Mouse (Mus musculus) small intestine, adult 2 months (tissue): ENCODE results near the gene Nkpd1. TPM values are rescaled to one million over a fixed set of nuclear protein-coding genes. Genes with fewer than 3 reads are reported as not detected.

Experiments used
- H3K27ac ChIP-seq: fragments of 200-500 bp; 2 replicates; pipeline ENCODE4 v1.5.1; 2012; ENCODE audit warnings: low read depth, low read length, control low read depth, inconsistent platforms; ENCODE audit not compliant: insufficient read depth
- H3K27me3 ChIP-seq: fragments of 200-500 bp; 2 replicates; pipeline ENCODE4 v1.6.1; 2012; ENCODE audit warnings: mild to moderate bottlenecking, moderate library complexity, low read length, inconsistent platforms; ENCODE audit not compliant: control insufficient read depth, insufficient read depth
- H3K36me3 ChIP-seq: fragments of 200-500 bp; 2 replicates; pipeline ENCODE4 v1.6.1; 2012; ENCODE audit warnings: mild to moderate bottlenecking, low read length, control low read depth, inconsistent platforms; ENCODE audit not compliant: control insufficient read depth, insufficient read depth
- H3K4me1 ChIP-seq: fragments of 200-500 bp; 2 replicates; pipeline ENCODE4 v1.6.1; 2012; ENCODE audit warnings: low read length, inconsistent platforms, mixed read lengths; ENCODE audit not compliant: control insufficient read depth, insufficient read depth, insufficient read length
- H3K4me3 ChIP-seq: fragments of 200-500 bp; 2 replicates; pipeline ENCODE4 v1.5.1; 2012; ENCODE audit warnings: low read depth, mild to moderate bottlenecking, control low read depth, inconsistent platforms, low read length, moderate library complexity
- CTCF ChIP-seq: fragments of 200-500 bp; IDR thresholded peaks from 2 replicates; pipeline ENCODE4 v1.5.1; 2012; ENCODE audit warnings: low read depth, mild to moderate bottlenecking, control low read depth, inconsistent platforms, low read length, moderate library complexity, mixed read lengths; ENCODE audit not compliant: insufficient replicate concordance, insufficient read length; ENCODE audit errors: extremely low read depth
- POLR2A ChIP-seq: fragments of 200-500 bp; IDR thresholded peaks from 2 replicates; pipeline ENCODE4 v1.6.1; 2012; ENCODE audit warnings: low read depth, mild to moderate bottlenecking, control low read depth, inconsistent platforms, low read length, moderate library complexity
- WGBS: fragments of 180-500 bp; shearing (Covaris S2); methylation state at CpG from one replicate; pipeline ENCODE4 v1.1.7; 2018; 5-methylcytosine and 5-hydroxymethylcytosine counted together
- polyA plus RNA-seq: library from polyadenylated mRNA; depleted of rRNA; stranded (reverse); fragments of >200 nt; gene quantifications from 2 replicates; pipeline ENCODE4 v1.2.3, GENCODE M21; 2012

Nkpd1 gene
- polyA plus RNA-seq, 1 experiment: 0.43 TPM

DNA sequence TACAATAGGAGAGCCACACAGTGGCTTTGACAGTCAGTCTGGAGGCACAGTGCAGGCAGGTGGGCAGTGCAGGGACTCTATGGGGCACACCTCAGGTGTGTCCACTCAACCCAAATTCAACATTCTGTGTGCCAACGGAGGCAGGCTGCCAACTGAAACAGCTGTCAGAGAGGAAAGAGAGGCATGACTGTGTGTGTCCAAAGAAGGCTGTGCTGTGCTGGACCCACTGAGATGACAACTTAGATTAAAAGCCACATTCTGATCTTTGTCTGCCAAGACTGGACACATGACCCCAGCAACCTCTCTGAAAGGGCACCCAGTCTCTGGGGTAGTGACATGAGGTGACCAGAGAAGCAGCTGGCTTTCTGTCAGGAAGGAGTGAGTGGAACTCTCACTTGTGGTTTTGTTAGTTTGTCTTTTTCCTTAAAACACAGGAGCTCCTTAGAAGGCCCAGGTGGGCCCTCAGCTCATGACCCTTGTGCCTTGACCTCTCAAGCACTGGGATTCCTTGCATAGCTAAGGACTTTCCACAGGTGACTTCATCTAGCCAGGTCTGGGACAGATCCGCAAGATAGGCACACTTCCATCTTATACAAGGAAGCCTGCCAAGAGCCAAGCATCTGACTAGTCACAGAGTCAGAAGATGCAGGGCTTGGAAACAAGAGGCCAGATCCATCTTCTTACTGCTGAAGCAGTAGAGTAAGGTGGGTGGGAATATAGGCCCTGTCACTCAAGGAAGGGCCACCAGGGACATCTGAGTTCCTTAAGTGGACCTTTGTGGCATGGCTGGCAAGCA lies 23.3 kb downstream of the Nkpd1 start:
- no peaks in the 10 kb centered on the region; the same call in 1 of the 2 replicates for H3K4me1 ChIP-seq
- WGBS: 46% methylated on average over 2 of the region's 2 CpGs
- TF ChIP-seq POLR2A (no peak), CTCF (no peak)
- H3K36me3 ChIP-seq: no peaks in the 10 kb centered on the region
- no peak overlapping the region for H3K27ac ChIP-seq
- H3K27me3 ChIP-seq: no peaks in the 10 kb centered on the region
- no peak overlapping the region for H3K4me3 ChIP-seq

DNA sequence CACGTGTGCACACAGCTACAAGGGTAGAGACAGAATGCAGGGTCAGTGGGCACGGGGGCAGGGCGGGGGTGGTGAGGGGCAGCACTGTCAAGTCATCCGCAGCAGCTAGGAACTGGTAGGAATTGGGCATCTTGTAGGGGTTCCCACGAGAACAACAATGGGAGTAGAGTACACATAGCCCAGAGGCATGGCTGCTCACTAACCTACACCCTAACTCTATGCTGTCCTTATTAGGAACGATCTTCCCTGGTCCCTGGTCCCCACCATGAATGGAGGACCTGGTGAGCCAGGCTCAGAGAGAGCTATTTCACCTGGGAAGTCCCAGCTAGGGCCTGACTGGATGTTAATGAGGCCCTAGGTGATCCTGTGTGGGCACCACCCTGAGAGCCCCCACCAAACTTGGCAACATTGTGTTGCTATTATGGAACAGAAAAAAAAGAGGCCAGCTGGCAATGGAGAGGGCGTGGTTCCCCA lies 24.1 kb downstream of the Nkpd1 start:
- Histone ChIP-seq H3K27me3 (no peaks in the 10 kb centered on the region), H3K36me3 (no peaks in the 10 kb centered on the region), H3K4me3 (no peak overlapping the region), H3K4me1 (peaks cover 3% of the 10 kb centered on the region; the same call in 1 of the 2 replicates), H3K27ac (no peak overlapping the region)
- TF ChIP-seq CTCF (no peak), POLR2A (no peak)
- 76% methylated on average over 7 of the region's 7 CpGs for WGBS

DNA sequence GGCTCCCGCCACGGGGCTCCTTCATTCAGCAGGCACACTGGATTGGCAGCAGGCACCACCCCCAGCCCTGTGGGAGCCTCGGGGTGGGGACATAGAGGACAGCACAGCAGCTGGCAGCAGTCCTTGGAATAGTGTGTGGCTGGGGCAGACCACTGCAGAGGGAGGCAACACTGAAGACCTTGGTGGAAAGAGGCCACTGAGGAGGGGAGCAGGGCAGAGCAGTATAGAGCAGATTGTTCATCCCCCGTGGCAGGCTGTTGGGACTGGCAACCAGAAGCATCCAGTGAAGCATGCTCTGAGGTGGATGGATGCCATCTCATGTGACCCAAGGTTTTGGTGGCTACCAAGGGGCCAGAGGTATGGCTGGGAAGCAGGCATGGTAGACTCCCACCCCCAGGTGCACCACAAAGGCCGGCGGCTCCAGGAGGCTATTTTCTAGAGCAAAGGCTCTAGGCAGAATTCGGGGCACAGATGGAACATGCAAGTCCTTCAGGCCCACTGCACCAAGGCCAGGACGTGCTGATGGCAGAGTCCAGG lies 24.6 kb downstream of the Nkpd1 start:
- H3K27me3 ChIP-seq: no peaks in the 10 kb centered on the region
- TF ChIP-seq POLR2A: no peak
- no peak for TF ChIP-seq CTCF
- WGBS: 55% methylated on average over 8 of the region's 8 CpGs
- no peak overlapping the region for H3K4me3 ChIP-seq
- H3K4me1 ChIP-seq: peaks cover 6% of the 10 kb centered on the region; the same call in 1 of the 2 replicates
- H3K36me3 ChIP-seq: no peaks in the 10 kb centered on the region
- no peak overlapping the region for H3K27ac ChIP-seq

DNA sequence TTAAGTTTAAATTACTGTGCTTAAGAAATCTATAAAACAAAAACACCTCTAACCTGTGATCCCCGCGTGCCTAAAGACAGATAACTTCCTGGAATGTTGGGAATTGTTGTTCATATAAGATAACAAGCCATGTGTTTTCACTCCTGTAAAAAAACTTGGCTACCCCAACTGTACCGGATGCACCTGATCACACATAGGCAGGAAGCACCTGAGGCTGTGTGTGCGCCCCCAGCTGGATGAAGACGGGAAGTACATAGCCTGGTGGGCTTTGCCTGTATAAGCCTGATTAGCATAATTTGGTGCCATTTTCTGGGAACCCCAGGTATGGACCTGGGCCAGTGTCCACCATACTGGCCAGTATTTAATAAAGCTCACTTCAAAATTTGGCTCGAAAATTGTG lies 25.9 kb downstream of the Nkpd1 start:
- no peak overlapping the region for H3K27ac ChIP-seq
- no peak for TF ChIP-seq POLR2A
- TF ChIP-seq CTCF: peak; percentile 45; the same call in 1 of the 2 replicates
- WGBS: 25% methylated on average over 6 of the region's 6 CpGs
- H3K27me3 ChIP-seq: no peaks in the 10 kb centered on the region
- H3K4me3 ChIP-seq: no peak overlapping the region
- peaks cover 12% of the 10 kb centered on the region; the same call in 1 of the 2 replicates for H3K4me1 ChIP-seq
- no peaks in the 10 kb centered on the region for H3K36me3 ChIP-seq

DNA sequence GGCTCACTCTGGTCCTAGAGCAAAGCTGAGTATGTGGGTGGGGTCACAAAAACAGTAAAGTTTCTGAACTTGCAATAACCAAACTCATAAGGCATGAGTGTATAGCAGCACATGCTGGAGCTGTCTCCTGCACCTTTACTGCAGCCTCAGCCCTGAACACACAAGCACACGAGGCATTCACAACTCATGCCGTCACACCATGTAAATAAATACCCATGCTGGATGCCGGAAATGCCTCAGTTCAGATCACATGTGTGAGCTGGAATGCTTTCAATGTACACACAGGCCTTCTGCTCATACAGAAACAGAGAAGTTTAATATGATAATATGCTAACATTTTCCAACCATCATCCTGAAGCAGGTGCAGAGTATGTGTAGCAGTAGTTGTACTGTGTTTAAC lies 28.4 kb downstream of the Nkpd1 start:
- no peak for TF ChIP-seq CTCF
- no peak for TF ChIP-seq POLR2A
- Histone ChIP-seq H3K4me3 (no peak overlapping the region), H3K27me3 (no peaks in the 10 kb centered on the region), H3K27ac (no peak overlapping the region), H3K36me3 (no peaks in the 10 kb centered on the region), H3K4me1 (peaks cover 12% of the 10 kb centered on the region; the same call in 1 of the 2 replicates)
- 17% methylated on average over 3 of the region's 3 CpGs for WGBS

DNA sequence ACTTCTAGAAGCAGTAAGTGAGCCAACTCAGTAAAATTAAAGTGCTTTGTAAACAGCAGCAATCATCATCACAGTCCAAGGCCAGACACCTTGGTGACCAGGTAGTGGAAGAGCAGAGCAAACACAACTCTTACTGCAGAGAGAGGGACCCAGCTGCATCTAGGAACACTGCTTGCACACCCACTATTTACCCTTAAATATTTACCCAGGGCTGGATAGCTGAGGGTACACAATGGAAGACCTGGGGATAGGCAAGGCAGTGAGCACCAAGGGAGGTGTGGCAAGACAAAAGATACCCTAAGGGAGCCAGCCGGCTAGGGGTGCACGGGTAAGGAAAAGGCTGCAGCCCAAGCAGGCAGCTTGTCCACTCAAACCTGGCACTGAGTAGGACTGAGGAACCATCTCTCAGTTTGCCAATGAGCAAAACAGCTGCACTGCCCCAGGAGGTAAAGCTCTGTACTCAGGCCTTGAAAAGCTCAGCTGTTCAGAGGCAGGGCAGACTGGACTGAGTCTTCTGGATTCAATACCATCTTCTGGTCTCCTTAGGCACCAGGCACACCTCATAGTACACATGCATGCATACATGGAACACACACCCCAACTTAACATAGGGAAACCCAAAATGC lies 29.8 kb downstream of the Nkpd1 start:
- WGBS: 42% methylated on average over 2 of the region's 2 CpGs
- peaks cover 19% of the 10 kb centered on the region; the same call in 1 of the 2 replicates for H3K4me1 ChIP-seq
- TF ChIP-seq CTCF (no peak), POLR2A (no peak)
- no peak overlapping the region for H3K4me3 ChIP-seq
- no peaks in the 10 kb centered on the region for H3K36me3 ChIP-seq
- no peaks in the 10 kb centered on the region for H3K27me3 ChIP-seq
- H3K27ac ChIP-seq: no peak overlapping the region

DNA sequence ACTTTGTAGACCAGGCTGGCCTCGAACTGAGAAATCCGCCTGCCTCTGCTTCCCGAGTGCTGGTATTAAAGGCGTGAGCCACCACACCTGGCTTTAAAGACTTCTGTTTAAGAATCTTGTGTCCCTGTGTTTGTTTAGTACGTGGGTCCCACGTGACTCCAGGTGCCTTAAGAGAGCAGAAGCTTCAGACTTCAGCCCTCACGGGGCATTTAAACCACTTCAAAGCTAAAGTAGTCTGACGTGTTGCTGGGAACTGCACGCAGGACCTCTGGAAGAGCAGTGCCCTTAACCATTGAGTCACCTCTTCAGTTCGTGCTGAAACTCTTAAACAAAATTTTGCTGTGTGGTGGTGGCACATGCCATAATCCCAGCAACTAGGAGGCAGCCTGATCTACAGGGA lies 31.8 kb downstream of the Nkpd1 start:
- WGBS: 61% methylated on average over 10 of the region's 10 CpGs
- TF ChIP-seq POLR2A: no peak
- no peak for TF ChIP-seq CTCF
- Histone ChIP-seq H3K27ac (no peak overlapping the region), H3K27me3 (no peaks in the 10 kb centered on the region), H3K4me1 (peaks cover 22% of the 10 kb centered on the region; the same call in 1 of the 2 replicates), H3K4me3 (no peak overlapping the region), H3K36me3 (no peaks in the 10 kb centered on the region)
